Mouse (Mus musculus): Measurements from ENCODE around the gene Trip4. TPM values are rescaled to one million over a fixed set of nuclear protein-coding genes. Genes with fewer than 3 reads are reported as not detected.

Trip4 gene
- total RNA-seq, 2 experiments from 2014 or later: 34.3 to 36.6 TPM

- H3K27ac ChIP-seq: no peak overlapping the region
These were observed 11.6 kb downstream of the Trip4 start for GRCm38 (mm10) chr9:65896977-65897376.

DNA sequence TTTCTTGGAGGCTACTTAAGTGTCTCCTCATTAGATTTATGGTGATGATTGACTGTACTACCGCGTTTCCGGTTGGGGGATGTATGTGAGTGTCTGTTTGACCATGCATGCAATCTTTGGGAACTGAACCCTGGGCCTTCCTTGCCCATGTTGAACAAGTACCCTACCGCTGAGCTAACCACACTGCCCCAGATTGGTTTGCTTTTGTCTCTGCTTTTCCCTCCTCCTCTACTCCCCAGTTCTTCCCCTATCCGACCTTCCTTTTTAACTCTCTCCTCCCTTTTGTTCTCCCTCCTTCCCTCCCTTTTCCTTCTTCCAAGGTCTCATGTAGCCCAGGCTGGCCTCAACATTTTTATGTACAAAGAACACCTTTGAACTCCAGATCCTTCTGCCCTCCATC is 17.5 kb downstream of the Trip4 start:
- Histone ChIP-seq H3K4me3 (no peak overlapping the region), H3K27ac (no peak overlapping the region)
- DNase-seq (ENCODE audit: extremely low spot score in 1 of 2, low spot score in 2 of 2): no peak
- TF ChIP-seq CTCF (IDR thresholded peaks at IDR 0.05): no peak
- intact Hi-C loops (cut with DNase I): no loop called here

More at GRCm38 (mm10) chr9:65896977-65897376, 11.6 kb downstream of the Trip4 start:
- intact Hi-C loops (cut with DNase I): no loop called here
- H3K4me3 ChIP-seq: no peak overlapping the region
- no peak for DNase-seq (ENCODE audit: extremely low spot score in 1 of 2, low spot score in 2 of 2)
- TF ChIP-seq CTCF (IDR thresholded peaks at IDR 0.05): no peak

- H3K4me3 ChIP-seq: peak within 1 kb of the TSS; percentile 30
These were observed 18.4 kb downstream of the Trip4 start, which contains the start of gene Pclaf for GRCm38 (mm10) chr9:65890143-65890628. TSS of gene Pclaf (plus strand) at chr9:65890237.

GRCm38 (mm10) chr9:65884564-65885315 is 23.9 kb downstream of the Trip4 start:
- peak; percentile 83 to 86 for DNase-seq (ENCODE audit: extremely low spot score in 1 of 2, low spot score in 2 of 2)
- intact Hi-C loops (cut with DNase I): loop anchor here (2.0 kb wide), 1 partner anchor 24 kb away; the partner anchor contains the start of genes Csnk1g1 and Trip4
- H3K27ac ChIP-seq: peak overlapping the region; percentile 56; the same call in 1 of the 2 replicates
- peak overlapping the region; percentile 67 for H3K4me3 ChIP-seq
- TF ChIP-seq CTCF (IDR thresholded peaks at IDR 0.05): no peak; the same call in 1 of the 2 replicates

More at GRCm38 (mm10) chr9:65890143-65890628, 18.4 kb downstream of the Trip4 start, which contains the start of gene Pclaf:
- peak; percentile 32 to 46 for DNase-seq (ENCODE audit: extremely low spot score in 1 of 2, low spot score in 2 of 2)
- intact Hi-C loops (cut with DNase I): no loop called here
- no peak within 1 kb of the TSS for H3K27ac ChIP-seq
- no peak; the same call in 1 of the 2 replicates for TF ChIP-seq CTCF (IDR thresholded peaks at IDR 0.05)

DNA sequence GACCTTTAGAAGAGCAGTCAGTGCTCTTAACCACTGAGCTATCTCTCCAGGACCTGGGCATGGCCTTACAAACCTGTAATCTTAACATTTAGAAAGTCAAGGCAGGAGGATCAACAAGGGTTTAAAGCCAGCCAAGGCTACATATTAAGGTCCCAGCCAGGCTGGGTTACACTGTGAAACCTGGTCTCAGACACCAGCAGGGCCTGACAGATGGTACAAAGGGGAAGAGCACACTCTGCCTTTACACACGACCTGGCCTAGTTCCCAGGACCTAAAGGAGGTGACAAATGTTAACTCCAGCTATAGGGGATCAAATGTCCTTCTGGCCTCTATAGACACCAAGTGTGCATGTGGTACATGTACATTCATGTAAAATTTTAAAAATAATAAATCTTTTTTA is 48.9 kb downstream of the Trip4 start:
- DNase-seq (ENCODE audit: extremely low spot score in 1 of 2, low spot score in 2 of 2): no peak
- Histone ChIP-seq H3K27ac (no peak overlapping the region), H3K4me3 (no peak overlapping the region)
- intact Hi-C loops (cut with DNase I): no loop called here
- TF ChIP-seq CTCF (IDR thresholded peaks at IDR 0.05): no peak

GRCm38 (mm10) chr9:65850203-65850602 is 58.4 kb downstream of the Trip4 start:
- Histone ChIP-seq H3K27ac (no peak overlapping the region), H3K4me3 (no peak overlapping the region)
- intact Hi-C loops (cut with DNase I): loop anchor here (2.0 to 5.0 kb wide), 3 partner anchors 155 to 243 kb away; no protein-coding TSS in a partner anchor
- TF ChIP-seq CTCF (IDR thresholded peaks at IDR 0.05): peak; percentile 67
- DNase-seq (ENCODE audit: extremely low spot score in 1 of 2, low spot score in 2 of 2): no peak

GRCm38 (mm10) chr9:65848154-65848553 is 60.4 kb downstream of the Trip4 start:
- Histone ChIP-seq H3K27ac (no peak overlapping the region), H3K4me3 (no peak overlapping the region)
- DNase-seq (ENCODE audit: extremely low spot score in 1 of 2, low spot score in 2 of 2): no peak
- intact Hi-C loops (cut with DNase I): no loop called here
- no peak for TF ChIP-seq CTCF (IDR thresholded peaks at IDR 0.05)

DNA sequence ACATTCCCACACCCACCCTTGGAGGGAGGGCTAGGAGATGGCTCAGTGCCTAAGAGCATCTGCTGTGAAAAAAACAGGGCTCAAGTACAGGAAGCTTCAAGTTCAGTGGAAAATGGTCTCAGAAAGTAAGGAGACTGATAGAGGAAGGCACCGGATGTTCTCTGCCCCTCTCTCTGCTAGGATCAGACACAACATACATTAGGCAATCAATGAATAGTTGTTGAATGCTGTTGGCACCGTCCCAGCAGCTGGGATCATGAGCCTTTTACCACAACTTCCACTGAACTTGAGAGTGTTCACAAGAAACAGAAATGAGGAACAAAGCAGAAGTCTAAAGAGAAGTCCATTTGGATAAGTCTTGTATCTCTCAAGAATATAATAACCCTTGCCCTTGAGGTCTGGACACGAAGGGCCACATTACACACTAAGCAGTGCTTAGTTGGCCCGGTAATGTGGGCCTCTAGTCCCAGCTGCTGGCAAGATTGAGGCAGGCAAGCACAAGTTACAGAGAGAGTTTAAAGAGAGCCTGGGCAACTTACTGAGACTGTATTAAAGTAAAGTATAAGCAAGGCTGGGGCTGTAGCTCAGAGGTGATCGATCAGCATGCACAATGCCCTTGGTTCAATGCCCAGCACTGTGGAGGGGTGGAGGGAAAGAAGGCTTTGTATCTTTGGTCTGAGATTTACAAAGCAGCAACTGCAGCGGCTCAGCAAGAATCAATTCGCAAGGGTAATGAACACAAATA is 64.0 kb downstream of the Trip4 start:
- no peak overlapping the region for H3K4me3 ChIP-seq
- intact Hi-C loops (cut with DNase I): no loop called here
- H3K27ac ChIP-seq: no peak overlapping the region
- no peak for DNase-seq (ENCODE audit: extremely low spot score in 1 of 2, low spot score in 2 of 2)
- TF ChIP-seq CTCF (IDR thresholded peaks at IDR 0.05): no peak; the same call in 1 of the 2 replicates

DNA sequence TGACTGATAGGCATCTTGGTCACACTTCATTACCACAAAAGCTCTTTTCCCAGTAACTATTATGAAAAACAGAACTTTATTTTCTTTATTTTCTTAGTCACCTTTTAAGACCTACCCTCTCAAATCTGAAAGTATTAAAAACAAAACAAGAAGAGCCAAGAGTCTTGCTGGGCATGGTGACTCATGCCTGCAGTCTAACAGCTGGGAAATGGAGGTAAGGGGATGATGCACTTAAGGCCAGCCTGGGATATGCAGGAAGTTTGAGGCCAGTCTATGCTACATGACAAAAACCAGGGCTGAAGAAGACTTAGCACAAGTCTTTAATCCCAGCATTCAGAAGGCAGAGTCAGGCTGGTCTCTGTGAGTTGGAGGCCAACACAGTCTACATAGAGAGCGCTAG is 68.8 kb downstream of the Trip4 start:
- TF ChIP-seq CTCF (IDR thresholded peaks at IDR 0.05): no peak
- Histone ChIP-seq H3K4me3 (no peak overlapping the region), H3K27ac (no peak overlapping the region)
- intact Hi-C loops (cut with DNase I): no loop called here
- DNase-seq (ENCODE audit: extremely low spot score in 1 of 2, low spot score in 2 of 2): no peak

GRCm38 (mm10) chr9:65836916-65837315 is 71.7 kb downstream of the Trip4 start:
- intact Hi-C loops (cut with DNase I): no loop called here
- no peak overlapping the region for H3K27ac ChIP-seq
- no peak overlapping the region for H3K4me3 ChIP-seq
- TF ChIP-seq CTCF (IDR thresholded peaks at IDR 0.05): no peak
- no peak for DNase-seq (ENCODE audit: extremely low spot score in 1 of 2, low spot score in 2 of 2)

DNA sequence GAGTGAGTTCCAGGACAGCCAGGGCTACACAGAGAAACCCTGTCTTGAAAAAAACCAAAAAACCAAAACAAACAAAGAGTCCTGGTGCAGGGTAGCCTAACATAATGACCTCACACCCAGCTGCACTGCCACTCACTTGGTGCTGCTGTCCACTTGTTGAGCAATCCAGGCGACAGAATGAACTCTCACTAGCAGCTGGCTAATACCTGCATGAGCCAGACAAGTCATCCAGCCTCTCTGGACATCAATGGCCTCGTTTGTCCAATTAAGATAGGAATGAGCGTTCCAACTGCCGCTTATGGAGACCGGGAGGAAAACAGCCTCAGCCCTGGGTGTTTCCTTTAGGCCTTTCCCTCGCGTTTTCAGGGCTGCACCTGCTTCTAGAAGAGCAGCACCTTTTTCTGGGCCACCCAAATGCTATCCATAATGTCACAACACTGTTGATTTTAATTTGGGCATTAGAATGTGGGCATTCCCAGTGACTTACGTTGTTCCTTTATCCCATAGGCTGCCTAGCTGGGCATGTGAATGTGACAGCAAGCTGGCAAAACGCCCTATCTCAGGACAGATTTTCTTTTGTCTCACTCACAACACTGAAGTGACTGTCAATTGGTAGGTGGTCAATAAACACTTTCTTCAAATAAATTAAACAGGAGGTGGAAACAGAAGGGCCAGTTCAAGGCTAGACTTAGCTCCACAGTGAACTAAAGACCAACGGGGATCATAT is 73.8 kb downstream of the Trip4 start:
- Histone ChIP-seq H3K27ac (no peak overlapping the region), H3K4me3 (no peak overlapping the region)
- TF ChIP-seq CTCF (IDR thresholded peaks at IDR 0.05): no peak
- intact Hi-C loops (cut with DNase I): loop anchor here (5.0 kb wide), 1 partner anchor 157 kb away; no protein-coding TSS in a partner anchor
- no peak for DNase-seq (ENCODE audit: extremely low spot score in 1 of 2, low spot score in 2 of 2)

Measured in left cerebral cortex, adult 2 months (tissue).